In the genomic region with DNA sequence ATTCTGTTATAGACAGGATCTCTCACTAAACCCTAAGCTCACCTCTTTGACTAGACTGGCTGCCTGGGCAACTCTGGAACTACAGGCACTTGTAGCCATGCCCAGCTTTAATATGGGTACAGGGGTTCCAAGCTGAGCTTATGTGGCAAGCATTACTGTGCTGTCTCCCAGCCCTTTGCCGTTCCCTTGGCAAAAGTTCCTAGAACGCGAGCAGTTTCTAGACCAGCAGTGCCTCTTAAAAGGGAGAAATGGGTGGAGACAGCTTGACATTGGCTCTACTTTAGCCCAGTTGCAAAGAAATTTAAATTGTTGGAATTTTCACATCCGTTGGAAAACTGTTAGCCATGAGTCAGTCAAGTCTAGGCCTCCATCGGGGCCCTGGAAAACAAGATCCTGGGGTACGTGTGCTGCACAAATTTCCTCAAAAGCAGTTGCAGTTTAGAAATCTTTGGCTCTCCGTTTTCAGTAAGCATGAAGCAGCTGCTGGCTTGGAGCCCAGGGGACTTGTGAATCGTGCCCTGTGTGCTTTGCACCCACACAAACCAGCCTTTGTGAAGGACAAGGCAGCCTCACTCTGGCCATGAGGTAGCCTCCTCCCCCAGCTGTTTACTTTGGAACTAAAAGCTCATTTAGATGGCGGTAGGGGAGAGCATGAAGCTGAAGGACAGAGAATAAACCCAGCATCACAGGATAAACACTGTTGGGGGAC, we compare ENCODE assay signal across 8 mouse cellular contexts.
DNase-seq lines count a peak whose midpoint lies in the region; ATAC-seq and TF ChIP-seq lines count a peak whose summit lies in the region.

No protein-coding gene starts in this region.

- no peaks in the 10 kb centered on the region; the same call in 1 of the 2 replicates for H3K27me3 ChIP-seq in hindbrain, postnatal 0 days (ENCODE audit: insufficient read depth, low read length)
- no peaks in the 10 kb centered on the region; the same call in 1 of the 2 replicates for H3K27me3 ChIP-seq in midbrain, embryonic 11.5 days (ENCODE audit: control insufficient read depth, insufficient read depth, low read length)
- no peaks in the 10 kb centered on the region for H3K27me3 ChIP-seq in stomach, embryonic 14.5 days (ENCODE audit: control insufficient read depth, insufficient read depth, low read length)

- H3K4me1 ChIP-seq in hindbrain, postnatal 0 days (ENCODE audit: insufficient read depth, low read length) = peaks cover 15% of the 10 kb centered on the region; the same call in 1 of the 2 replicates
- peaks cover 34% of the 10 kb centered on the region for H3K4me1 ChIP-seq in midbrain, embryonic 11.5 days (ENCODE audit: control insufficient read depth, insufficient read depth, low read length)
- H3K4me1 ChIP-seq in stomach, embryonic 14.5 days (ENCODE audit: control insufficient read depth, insufficient read depth, low read length) = peaks cover 24% of the 10 kb centered on the region

- peak overlapping the region; percentile 42; the same call in 1 of the 2 replicates for H3K4me2 ChIP-seq in hindbrain, postnatal 0 days (ENCODE audit: low read depth, low read length)
- H3K4me2 ChIP-seq in midbrain, embryonic 11.5 days = no peak overlapping the region; the same call in 1 of the 2 replicates
- H3K4me2 ChIP-seq in stomach, embryonic 14.5 days (replicated peaks; ENCODE audit: low read depth, low read length) = no peak overlapping the region

- peak; percentile 85 for DNase-seq in adrenal gland, adult 8-10 months
- peak; percentile 65 for DNase-seq in embryo, embryonic 10 days (ENCODE audit: low spot score)
- DNase-seq in gastrocnemius, postnatal 14 days = peak; percentile 77
- DNase-seq in hindbrain, postnatal 0 days (ENCODE audit: low spot score) = peak; percentile 95
- DNase-seq in left cerebral cortex, adult 8-10 months (ENCODE audit: low spot score in 2 of 2) = peak; percentile 60 to 89
- no peak for DNase-seq in midbrain, embryonic 11.5 days (ENCODE audit: low spot score, missing footprints)
- DNase-seq in thymus, adult 18-20 months = no peak

- WGBS in hindbrain, postnatal 0 days = 20% methylated on average over 9 of the region's 9 CpGs
- WGBS in midbrain, embryonic 11.5 days = 43% methylated on average over 9 of the region's 9 CpGs
- 26% methylated on average over 9 of the region's 9 CpGs for WGBS in stomach, embryonic 14.5 days

- H3K9ac ChIP-seq in hindbrain, postnatal 0 days (replicated peaks; ENCODE audit: low read length) = no peak overlapping the region
- H3K9ac ChIP-seq in midbrain, embryonic 11.5 days (ENCODE audit: low read length) = peak overlapping the region; percentile 1; the same call in 1 of the 2 replicates
- H3K9ac ChIP-seq in stomach, embryonic 14.5 days (replicated peaks; ENCODE audit: low read depth, low read length) = no peak overlapping the region

- intact Hi-C loops in gastrocnemius, postnatal 14 days (cut with DNase I; ENCODE audit: low total_unique reads) = no loop called here

- peak overlapping the region; percentile 80 for H3K27ac ChIP-seq in hindbrain, postnatal 0 days
- peak overlapping the region; percentile 85 for H3K27ac ChIP-seq in midbrain, embryonic 11.5 days (ENCODE audit: low read depth, low read length)
- peak overlapping the region; percentile 84 for H3K27ac ChIP-seq in stomach, embryonic 14.5 days (ENCODE audit: low read length)

- H3K4me3 ChIP-seq in hindbrain, postnatal 0 days (ENCODE audit: low read length) = no peak overlapping the region
- H3K4me3 ChIP-seq in midbrain, embryonic 11.5 days (ENCODE audit: low read depth, low read length) = no peak overlapping the region
- H3K4me3 ChIP-seq in stomach, embryonic 14.5 days (ENCODE audit: low read depth, low read length) = no peak overlapping the region

- no peak for TF ChIP-seq CTCF in hindbrain, postnatal 0 days (IDR thresholded peaks at IDR 0.05; ENCODE audit: low read depth)

- H3K9me3 ChIP-seq in hindbrain, postnatal 0 days (ENCODE audit: low read length) = no peaks in the 10 kb centered on the region
- no peaks in the 10 kb centered on the region for H3K9me3 ChIP-seq in midbrain, embryonic 11.5 days (ENCODE audit: control insufficient read depth, low read length)
- no peaks in the 10 kb centered on the region for H3K9me3 ChIP-seq in stomach, embryonic 14.5 days (ENCODE audit: control insufficient read depth, low read depth, low read length)

- peak; percentile 91 for ATAC-seq in hindbrain, postnatal 0 days
- ATAC-seq in midbrain, embryonic 11.5 days (ENCODE audit: low FRiP score) = peak; percentile 77
- ATAC-seq in stomach, embryonic 14.5 days (ENCODE audit: insufficient number of reproducible peaks, insufficient read depth, low FRiP score, low read depth) = peak; percentile 81

- H3K36me3 ChIP-seq in hindbrain, postnatal 0 days (ENCODE audit: insufficient read depth, low read length) = no peaks in the 10 kb centered on the region
- H3K36me3 ChIP-seq in midbrain, embryonic 11.5 days (ENCODE audit: control insufficient read depth, insufficient read depth, low read length) = no peaks in the 10 kb centered on the region
- no peaks in the 10 kb centered on the region for H3K36me3 ChIP-seq in stomach, embryonic 14.5 days (ENCODE audit: control insufficient read depth, insufficient read depth, low read length)

Comparison
In these comparisons a context has a peak if more than half of its experiments do, and no peak if none do; other contexts are left out.
1. DNase-seq: peak in adrenal gland, adult 8-10 months (single experiment), embryo, embryonic 10 days (single experiment), gastrocnemius, postnatal 14 days (single experiment), hindbrain, postnatal 0 days (single experiment) and left cerebral cortex, adult 8-10 months (2 of 2); none in midbrain, embryonic 11.5 days (single experiment) and thymus, adult 18-20 months (0 of 2).
2. Peak in every context shown above with its lines, with median percentiles within 50 percentile points of each other: ATAC-seq and H3K27ac ChIP-seq.